Mouse (Mus musculus): ENCODE measurements around the gene 2310030G06Rik. TPM values are rescaled to one million over a fixed set of nuclear protein-coding genes. Genes with fewer than 3 reads are reported as not detected.
A peak's percentile ranks its signal among the peaks of the same experiment; 100 is the strongest.

2310030G06Rik gene
- polyA plus RNA-seq, 1 experiment from 2014 or later, result 3.4 TPM

DNA sequence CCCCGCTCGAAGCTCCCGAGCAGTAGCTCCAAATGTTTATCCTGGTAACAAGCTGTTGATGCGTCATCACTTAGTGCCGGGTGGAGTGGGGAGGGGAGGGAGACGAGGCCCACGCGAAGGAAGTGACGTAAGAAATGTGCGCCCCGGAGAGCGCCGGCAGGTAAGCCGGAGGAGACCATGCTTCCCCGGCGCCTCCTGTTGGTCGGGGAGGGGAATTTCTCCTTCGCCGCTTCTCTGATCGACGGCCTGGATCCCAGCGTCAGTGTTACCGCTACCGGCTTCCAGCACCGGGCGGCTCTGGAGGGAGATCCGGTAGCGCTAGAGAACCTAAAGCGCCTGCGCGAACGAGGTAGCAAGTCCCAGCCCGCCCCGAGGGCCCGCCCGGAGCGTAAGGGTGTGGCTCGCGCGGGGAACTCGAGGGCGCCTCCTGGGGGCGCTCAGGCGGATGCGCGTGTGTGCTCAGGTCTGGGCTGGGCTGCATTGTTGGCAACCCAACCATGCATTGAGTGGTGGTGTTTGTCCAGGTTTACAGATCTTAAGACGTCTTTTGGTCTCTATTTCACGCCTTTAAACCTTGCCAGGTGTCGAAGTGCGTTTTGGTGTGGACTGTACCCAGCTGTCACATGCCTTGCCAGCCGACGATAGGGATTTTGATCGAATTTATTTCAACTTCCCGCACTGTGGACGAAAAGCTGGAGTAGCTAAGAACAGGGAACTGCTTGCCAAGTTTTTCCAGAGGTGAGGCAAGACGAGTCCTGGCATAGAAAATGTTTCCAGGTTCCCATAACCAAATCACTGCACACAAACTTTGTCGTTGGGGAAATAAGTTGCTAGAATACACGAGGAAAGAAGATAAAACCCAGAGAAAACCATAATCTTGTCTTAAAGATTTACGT is 22.0 kb upstream of the 2310030G06Rik start, which contains the start of gene Fdxacb1:
TSS of gene Fdxacb1 (plus strand) at position 130 of the 896 bp plus-strand sequence.
- Histone ChIP-seq H3K36me3 (replicated peaks; ENCODE audit: control insufficient read depth, insufficient read depth, low read depth, low read length) (no peaks in the 10 kb centered on the region), H3K9me3 (replicated peaks; ENCODE audit: control insufficient read depth, low read length) (no peaks in the 10 kb centered on the region), H3K4me2 (ENCODE audit: low read depth, low read length) (peak within 1 kb of the TSS; percentile 62), H3K4me3 (ENCODE audit: low read depth, low read length) (peak within 1 kb of the TSS; percentile 52), H3K4me1 (ENCODE audit: control insufficient read depth, insufficient read depth, low read length) (no peaks in the 10 kb centered on the region), H3K9ac (replicated peaks; ENCODE audit: low read length) (peak within 1 kb of the TSS; percentile 76), H3K27me3 (ENCODE audit: control insufficient read depth, insufficient read depth, low read length) (no peaks in the 10 kb centered on the region), H3K27ac (replicated peaks; ENCODE audit: low read depth, low read length) (peak within 1 kb of the TSS; percentile 80)
- WGBS, result 5% methylated on average over 59 of the region's 59 CpGs
- ATAC-seq (replicated peaks; ENCODE audit: insufficient number of reproducible peaks, low FRiP score, low TSS enrichment, low read depth) (peak; percentile 96), DNase-seq (ENCODE audit: low spot score) (peak; percentile 99)

DNA sequence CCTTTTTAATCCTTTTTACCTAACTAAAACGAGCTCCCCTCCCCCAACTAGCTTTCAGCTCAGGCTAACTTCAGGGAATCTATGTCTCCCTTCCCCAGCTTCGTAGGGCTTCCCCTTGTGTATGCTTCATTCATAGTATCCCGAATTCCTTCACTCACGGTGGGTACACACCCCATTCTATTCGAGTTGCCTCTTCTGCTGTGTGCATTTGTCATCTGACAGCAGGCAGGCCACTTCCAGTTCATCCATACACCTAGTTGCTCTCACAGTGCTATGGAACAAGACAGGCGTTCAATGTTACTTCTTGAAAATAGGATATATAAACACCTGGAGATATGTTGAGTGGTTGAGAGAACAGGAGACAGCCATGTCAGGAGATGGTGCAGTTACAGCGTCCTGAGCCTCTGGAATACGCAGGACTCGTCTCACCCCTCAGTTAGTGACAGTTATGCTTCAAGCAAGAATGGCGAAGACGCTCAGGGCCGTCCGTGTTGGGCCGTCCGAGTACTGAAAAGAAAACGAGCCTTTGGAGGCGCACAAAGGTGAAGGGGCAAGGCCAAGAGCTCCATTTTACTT is 21.3 kb upstream of the 2310030G06Rik start:
- H3K9me3 ChIP-seq (replicated peaks; ENCODE audit: control insufficient read depth, low read length), result no peaks in the 10 kb centered on the region
- WGBS, result 7% methylated on average over 17 of the region's 17 CpGs
- peak overlapping the region; percentile 52 for H3K4me3 ChIP-seq (ENCODE audit: low read depth, low read length)
- peak overlapping the region; percentile 62 for H3K4me2 ChIP-seq (ENCODE audit: low read depth, low read length)
- no peak; the same call in 1 of the 2 replicates for ATAC-seq (replicated peaks; ENCODE audit: insufficient number of reproducible peaks, low FRiP score, low TSS enrichment, low read depth)
- H3K4me1 ChIP-seq (ENCODE audit: control insufficient read depth, insufficient read depth, low read length), result no peaks in the 10 kb centered on the region
- no peak for DNase-seq (ENCODE audit: low spot score)
- H3K27ac ChIP-seq (replicated peaks; ENCODE audit: low read depth, low read length), result no peak overlapping the region
- no peaks in the 10 kb centered on the region for H3K27me3 ChIP-seq (ENCODE audit: control insufficient read depth, insufficient read depth, low read length)
- H3K36me3 ChIP-seq (replicated peaks; ENCODE audit: control insufficient read depth, insufficient read depth, low read depth, low read length), result no peaks in the 10 kb centered on the region
- peak overlapping the region; percentile 69 for H3K9ac ChIP-seq (replicated peaks; ENCODE audit: low read length)

DNA sequence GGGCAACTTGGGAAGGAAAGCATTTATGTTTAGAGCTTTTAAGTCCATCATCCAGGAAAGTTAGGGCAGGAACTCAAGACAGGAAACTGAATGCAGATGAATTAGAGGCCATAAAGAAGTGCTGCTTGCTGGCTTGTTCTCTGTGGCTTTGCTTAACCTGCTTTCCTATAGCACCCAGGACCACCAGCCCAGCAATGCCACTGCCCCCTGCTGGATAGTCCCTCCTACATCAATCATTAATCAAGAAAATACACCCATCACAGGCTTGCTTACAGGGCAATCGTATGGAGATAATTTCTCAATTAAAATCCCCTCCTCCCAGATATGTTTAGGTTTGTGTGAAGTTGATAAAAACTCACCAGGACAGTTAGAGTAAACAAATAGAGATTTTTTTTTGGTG is 17.0 kb upstream of the 2310030G06Rik start:
- Histone ChIP-seq H3K4me1 (ENCODE audit: control insufficient read depth, insufficient read depth, low read length) (no peaks in the 10 kb centered on the region), H3K4me3 (ENCODE audit: low read depth, low read length) (no peak overlapping the region), H3K27ac (replicated peaks; ENCODE audit: low read depth, low read length) (no peak overlapping the region), H3K9ac (replicated peaks; ENCODE audit: low read length) (no peak overlapping the region), H3K4me2 (ENCODE audit: low read depth, low read length) (no peak overlapping the region), H3K9me3 (replicated peaks; ENCODE audit: control insufficient read depth, low read length) (no peaks in the 10 kb centered on the region), H3K36me3 (replicated peaks; ENCODE audit: control insufficient read depth, insufficient read depth, low read depth, low read length) (no peaks in the 10 kb centered on the region), H3K27me3 (ENCODE audit: control insufficient read depth, insufficient read depth, low read length) (no peaks in the 10 kb centered on the region)
- DNase-seq (ENCODE audit: low spot score) (peak; percentile 59), ATAC-seq (replicated peaks; ENCODE audit: insufficient number of reproducible peaks, low FRiP score, low TSS enrichment, low read depth) (no peak)
- WGBS, result 60% methylated on average over 1 of the region's 1 CpGs

DNA sequence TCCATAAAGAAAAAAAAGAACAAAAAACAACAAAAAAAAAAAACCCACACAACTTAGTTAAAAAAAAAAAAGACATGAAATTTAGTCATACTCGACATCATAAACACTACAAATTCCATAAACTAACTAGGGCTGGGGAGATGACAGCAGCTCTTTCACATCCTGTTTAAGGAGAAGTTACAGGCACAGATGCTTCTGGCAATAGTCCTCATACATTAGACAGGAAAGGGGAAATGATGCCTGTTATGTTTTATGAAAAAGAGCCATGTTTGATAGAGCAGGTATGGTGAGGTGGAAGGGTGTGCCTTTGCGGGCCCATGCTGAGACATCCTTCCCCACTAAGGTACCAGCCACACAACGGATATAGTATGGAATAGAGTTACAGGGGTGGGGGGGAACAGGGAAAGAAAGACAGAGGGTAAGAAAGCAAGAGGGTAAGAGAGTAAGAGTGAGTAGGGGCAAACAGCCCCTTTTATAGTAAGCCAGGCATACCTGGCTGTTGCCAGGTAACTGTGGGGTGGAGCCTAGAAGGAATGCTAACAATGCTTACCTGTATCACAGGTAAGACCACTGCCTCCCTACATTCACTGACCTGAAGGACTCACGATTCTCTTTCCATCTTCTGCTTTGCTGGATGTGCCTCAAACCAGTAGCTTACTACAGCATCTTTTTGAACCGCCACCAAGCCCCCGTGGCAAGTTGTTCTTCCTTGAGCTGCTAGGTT is 15.3 kb upstream of the 2310030G06Rik start:
- WGBS, result 67% methylated on average over 6 of the region's 6 CpGs
- H3K9me3 ChIP-seq (replicated peaks; ENCODE audit: control insufficient read depth, low read length), result no peaks in the 10 kb centered on the region

DNA sequence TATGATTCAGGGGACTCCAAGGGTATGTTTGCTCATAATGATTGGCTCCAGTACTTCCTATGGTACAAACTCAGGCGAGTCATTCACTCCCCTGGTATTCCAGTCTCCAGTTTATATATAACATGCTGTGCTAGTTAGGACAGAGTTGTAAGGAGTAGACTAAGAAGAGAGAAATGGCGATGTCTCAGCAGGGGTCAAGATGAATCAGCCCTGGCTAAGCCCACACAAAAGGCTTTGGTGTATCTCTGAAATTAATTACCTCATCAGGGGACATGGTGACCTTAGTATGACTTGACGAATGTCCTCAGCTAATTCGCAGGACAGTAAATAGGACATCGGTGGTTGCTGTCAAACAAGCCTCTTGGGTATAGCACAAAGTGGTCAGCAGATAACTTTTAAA is 10.4 kb upstream of the 2310030G06Rik start:
- Histone ChIP-seq H3K9me3 (replicated peaks; ENCODE audit: control insufficient read depth, low read length) (no peaks in the 10 kb centered on the region), H3K4me3 (ENCODE audit: low read depth, low read length) (no peak overlapping the region), H3K27ac (replicated peaks; ENCODE audit: low read depth, low read length) (no peak overlapping the region), H3K4me1 (ENCODE audit: control insufficient read depth, insufficient read depth, low read length) (no peaks in the 10 kb centered on the region), H3K27me3 (ENCODE audit: control insufficient read depth, insufficient read depth, low read length) (no peaks in the 10 kb centered on the region), H3K36me3 (replicated peaks; ENCODE audit: control insufficient read depth, insufficient read depth, low read depth, low read length) (no peaks in the 10 kb centered on the region), H3K9ac (replicated peaks; ENCODE audit: low read length) (no peak overlapping the region), H3K4me2 (ENCODE audit: low read depth, low read length) (no peak overlapping the region)
- ATAC-seq (replicated peaks; ENCODE audit: insufficient number of reproducible peaks, low FRiP score, low TSS enrichment, low read depth) (no peak), DNase-seq (ENCODE audit: low spot score) (no peak)
- 52% methylated on average over 5 of the region's 5 CpGs for WGBS

More for the DNA sequence above, 15.3 kb upstream of the 2310030G06Rik start:
- no peak for ATAC-seq (replicated peaks; ENCODE audit: insufficient number of reproducible peaks, low FRiP score, low TSS enrichment, low read depth)
- Histone ChIP-seq H3K4me1 (ENCODE audit: control insufficient read depth, insufficient read depth, low read length) (no peaks in the 10 kb centered on the region), H3K27ac (replicated peaks; ENCODE audit: low read depth, low read length) (no peak overlapping the region), H3K36me3 (replicated peaks; ENCODE audit: control insufficient read depth, insufficient read depth, low read depth, low read length) (no peaks in the 10 kb centered on the region), H3K4me3 (ENCODE audit: low read depth, low read length) (no peak overlapping the region), H3K4me2 (ENCODE audit: low read depth, low read length) (no peak overlapping the region), H3K27me3 (ENCODE audit: control insufficient read depth, insufficient read depth, low read length) (no peaks in the 10 kb centered on the region), H3K9ac (replicated peaks; ENCODE audit: low read length) (no peak overlapping the region)
- DNase-seq (ENCODE audit: low spot score), result no peak

DNA sequence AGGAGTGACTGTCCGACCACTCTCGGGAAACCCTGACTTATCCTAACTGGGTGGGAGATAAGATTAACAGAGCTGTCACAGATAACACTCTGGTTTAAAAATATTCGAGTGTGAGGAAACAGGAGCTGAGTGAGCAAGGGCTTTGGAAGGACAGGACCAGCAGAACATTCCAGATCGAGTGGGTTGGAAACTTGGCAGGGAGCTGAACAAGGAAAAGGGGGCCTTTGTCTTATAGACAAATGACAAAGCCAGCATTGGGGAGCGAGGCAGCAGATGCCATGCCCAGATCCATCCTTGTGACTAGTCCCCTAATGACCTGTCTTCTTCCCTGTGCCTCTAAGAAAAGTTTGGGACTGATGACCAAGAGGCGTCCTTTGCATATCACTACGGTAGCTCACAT is 7.6 kb upstream of the 2310030G06Rik start:
- 67% methylated on average over 7 of the region's 7 CpGs for WGBS

DNA sequence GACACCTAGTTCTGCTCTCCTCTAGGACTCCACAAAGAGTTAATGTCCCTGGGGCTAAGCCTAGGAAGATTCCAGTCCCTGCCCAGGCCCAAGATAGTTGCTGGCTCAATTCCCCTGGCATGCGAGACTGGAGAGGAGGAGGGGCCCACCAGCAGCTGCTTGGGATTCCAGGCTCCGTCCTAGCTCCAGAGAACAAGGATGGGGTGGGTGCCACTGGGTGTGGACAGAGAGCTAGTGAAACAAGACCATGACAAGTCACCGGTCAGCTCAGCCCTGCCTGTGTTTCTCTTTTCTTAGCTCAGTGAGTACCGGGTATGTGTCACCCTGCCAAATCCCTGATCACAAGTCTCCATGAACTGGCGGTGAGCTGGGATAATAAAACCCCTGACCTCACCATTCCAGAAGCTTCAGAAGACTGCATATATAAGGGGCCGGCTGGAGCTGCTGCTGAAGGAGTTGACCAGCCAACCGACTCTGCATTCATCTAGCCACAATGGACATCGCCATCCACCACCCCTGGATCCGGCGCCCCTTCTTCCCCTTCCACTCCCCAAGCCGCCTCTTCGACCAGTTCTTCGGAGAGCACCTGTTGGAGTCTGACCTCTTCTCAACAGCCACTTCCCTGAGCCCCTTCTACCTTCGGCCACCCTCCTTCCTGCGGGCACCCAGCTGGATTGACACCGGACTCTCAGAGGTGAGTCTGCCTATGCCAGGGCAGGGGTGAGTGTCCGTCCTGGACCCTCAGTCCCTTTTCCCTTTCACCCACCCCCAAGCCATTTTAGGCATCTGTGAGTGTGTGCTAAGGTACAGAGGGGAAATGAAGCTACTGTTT is 6.7 kb upstream of the 2310030G06Rik start:
- no peaks in the 10 kb centered on the region for H3K36me3 ChIP-seq (replicated peaks; ENCODE audit: control insufficient read depth, insufficient read depth, low read depth, low read length)
- no peak overlapping the region for H3K4me3 ChIP-seq (ENCODE audit: low read depth, low read length)
- H3K4me2 ChIP-seq (ENCODE audit: low read depth, low read length), result no peak overlapping the region
- no peaks in the 10 kb centered on the region for H3K27me3 ChIP-seq (ENCODE audit: control insufficient read depth, insufficient read depth, low read length)
- no peak overlapping the region for H3K27ac ChIP-seq (replicated peaks; ENCODE audit: low read depth, low read length)
- no peaks in the 10 kb centered on the region for H3K4me1 ChIP-seq (ENCODE audit: control insufficient read depth, insufficient read depth, low read length)
- WGBS, result 66% methylated on average over 17 of the region's 17 CpGs
- DNase-seq (ENCODE audit: low spot score) (no peak), ATAC-seq (replicated peaks; ENCODE audit: insufficient number of reproducible peaks, low FRiP score, low TSS enrichment, low read depth) (no peak)
- H3K9ac ChIP-seq (replicated peaks; ENCODE audit: low read length), result no peak overlapping the region
- H3K9me3 ChIP-seq (replicated peaks; ENCODE audit: control insufficient read depth, low read length), result no peaks in the 10 kb centered on the region

More for the DNA sequence above, 7.6 kb upstream of the 2310030G06Rik start:
- Histone ChIP-seq H3K9me3 (replicated peaks; ENCODE audit: control insufficient read depth, low read length) (no peaks in the 10 kb centered on the region), H3K4me1 (ENCODE audit: control insufficient read depth, insufficient read depth, low read length) (no peaks in the 10 kb centered on the region), H3K9ac (replicated peaks; ENCODE audit: low read length) (no peak overlapping the region), H3K4me2 (ENCODE audit: low read depth, low read length) (no peak overlapping the region), H3K4me3 (ENCODE audit: low read depth, low read length) (no peak overlapping the region), H3K27me3 (ENCODE audit: control insufficient read depth, insufficient read depth, low read length) (no peaks in the 10 kb centered on the region), H3K36me3 (replicated peaks; ENCODE audit: control insufficient read depth, insufficient read depth, low read depth, low read length) (no peaks in the 10 kb centered on the region), H3K27ac (replicated peaks; ENCODE audit: low read depth, low read length) (no peak overlapping the region)
- ATAC-seq (replicated peaks; ENCODE audit: insufficient number of reproducible peaks, low FRiP score, low TSS enrichment, low read depth), result no peak
- DNase-seq (ENCODE audit: low spot score), result no peak

Data from embryonic facial prominence, embryonic 11.5 days (tissue).